Mouse (Mus musculus): Measurements from ENCODE around the gene Mypn. TPM values are rescaled to one million over a fixed set of nuclear protein-coding genes. Genes with fewer than 3 reads are reported as not detected.

Gene Mypn
- polyA plus RNA-seq, 1 experiment from 2014 or later: 0.05 TPM

DNA sequence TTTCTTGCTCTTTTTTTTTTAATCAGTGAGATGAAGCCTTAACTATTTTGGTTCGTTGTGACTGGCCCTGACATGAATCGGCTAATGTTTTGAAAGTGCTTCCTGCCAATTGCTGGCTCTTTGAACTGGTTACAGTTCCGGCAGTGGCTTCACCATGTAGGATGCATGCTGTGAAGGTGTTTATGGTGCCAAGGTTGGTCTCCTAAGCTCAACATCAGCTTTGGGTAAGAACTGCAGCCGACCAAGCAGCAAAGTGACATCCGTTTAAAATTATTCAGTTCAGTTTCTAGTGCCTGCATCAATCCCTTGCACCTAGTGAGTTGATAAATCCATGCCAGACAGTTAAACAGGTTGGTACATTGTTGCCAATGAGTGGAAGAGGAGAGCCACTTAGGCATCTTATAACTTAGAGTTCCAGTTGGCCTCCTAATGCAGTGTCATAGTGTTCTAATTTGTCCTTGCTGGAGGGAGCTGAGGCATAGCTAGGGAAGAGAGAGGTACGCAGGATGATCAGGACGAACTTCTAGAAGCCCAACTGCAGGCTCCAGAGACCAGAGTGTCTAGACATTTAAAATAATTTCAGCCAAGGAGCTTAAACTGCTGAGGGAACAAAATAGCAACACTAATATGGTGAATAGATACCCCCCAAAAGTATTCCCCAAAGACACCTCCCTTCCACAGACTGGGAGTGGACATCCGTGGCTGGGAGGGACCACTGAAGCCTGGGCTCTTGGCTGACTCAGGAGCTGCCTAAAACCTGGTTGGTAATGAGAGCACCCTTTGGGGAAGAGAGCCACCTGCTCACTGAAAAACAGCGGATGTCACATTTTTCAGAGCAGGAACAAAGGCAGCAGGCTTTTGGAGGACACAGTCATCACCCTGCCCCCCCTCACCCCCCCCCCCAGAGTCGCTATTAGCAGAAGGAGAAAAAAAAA lies 110.9 kb downstream of the Mypn start:
- no peak overlapping the region for H3K4me2 ChIP-seq (replicated peaks)
- no peak for ATAC-seq
- no peak overlapping the region for H3K4me3 ChIP-seq (replicated peaks)
- H3K4me1 ChIP-seq (replicated peaks): peaks cover 18% of the 10 kb centered on the region
- no peak overlapping the region for H3K27ac ChIP-seq
- no peak overlapping the region for H3K9ac ChIP-seq (replicated peaks)
- 77% methylated on average over 10 of the region's 10 CpGs for WGBS
- peaks cover 4% of the 10 kb centered on the region; the same call in 1 of the 2 replicates for H3K27me3 ChIP-seq
- no peaks in the 10 kb centered on the region for H3K36me3 ChIP-seq
- no peaks in the 10 kb centered on the region for H3K9me3 ChIP-seq

DNA sequence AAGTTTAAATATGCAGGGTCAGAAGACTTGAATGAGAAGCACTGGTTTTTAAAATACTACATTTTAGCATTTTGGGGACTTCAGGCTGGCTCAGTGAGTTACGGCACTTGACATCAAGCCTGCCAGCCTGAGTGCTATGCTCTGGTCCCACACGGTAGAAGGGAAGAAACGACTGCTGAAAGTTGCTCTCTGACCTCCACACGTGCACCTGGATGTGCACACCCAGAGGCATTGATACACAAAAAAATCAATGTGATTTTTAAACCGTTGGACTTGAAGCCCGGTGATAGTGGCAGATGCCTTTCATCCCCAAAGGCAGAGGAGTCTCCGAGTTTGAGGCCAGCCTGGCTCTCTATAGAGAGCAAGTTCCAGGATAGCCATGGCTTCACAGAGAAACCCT lies 111.8 kb downstream of the Mypn start:
- Histone ChIP-seq H3K9ac (replicated peaks) (no peak overlapping the region), H3K4me1 (replicated peaks) (peaks cover 18% of the 10 kb centered on the region), H3K27ac (no peak overlapping the region), H3K27me3 (no peaks in the 10 kb centered on the region), H3K36me3 (no peaks in the 10 kb centered on the region), H3K4me2 (replicated peaks) (no peak overlapping the region), H3K4me3 (replicated peaks) (no peak overlapping the region), H3K9me3 (no peaks in the 10 kb centered on the region)
- ATAC-seq: no peak
- 75% methylated on average over 7 of the region's 7 CpGs for WGBS

DNA sequence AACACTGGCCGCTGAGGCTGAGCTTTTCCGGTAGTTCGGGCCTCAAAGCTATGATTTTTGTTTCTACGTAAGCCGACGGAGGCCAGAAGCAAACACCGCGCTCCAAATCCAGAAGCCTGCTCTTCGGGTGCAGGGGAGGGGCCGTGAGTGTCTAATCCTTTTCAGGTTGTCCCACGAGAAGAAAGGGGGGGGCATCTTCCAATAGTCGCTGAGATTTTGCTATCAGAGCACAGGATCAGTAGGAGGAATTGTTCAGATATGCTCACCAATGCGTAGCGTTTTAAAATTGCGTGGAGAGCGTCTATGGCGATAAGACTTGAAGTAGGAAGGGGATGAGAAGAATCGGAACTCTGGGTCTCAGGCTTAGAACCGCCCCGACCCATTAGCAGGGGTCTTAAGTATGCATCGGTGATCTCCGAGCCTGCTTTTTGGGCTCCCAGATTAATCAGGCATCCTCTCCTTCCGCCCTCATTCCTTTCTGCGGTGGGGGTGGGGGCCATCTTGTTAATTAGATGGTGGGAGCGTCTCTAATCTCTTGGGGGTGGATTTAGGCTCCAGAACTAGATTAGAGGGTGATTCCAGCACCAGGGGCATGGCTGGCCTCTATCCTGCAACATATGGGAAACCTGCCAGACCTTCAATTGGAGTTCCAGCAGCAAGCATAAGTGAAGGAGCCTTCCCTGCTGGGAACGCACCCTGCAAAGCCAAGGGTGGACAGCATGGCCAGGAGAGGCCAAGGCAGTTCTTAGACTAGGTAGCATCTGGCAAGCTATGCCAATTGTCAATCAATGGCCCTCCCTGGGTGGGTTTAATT lies 113.8 kb downstream of the Mypn start:
- H3K36me3 ChIP-seq: no peaks in the 10 kb centered on the region

GRCm38 (mm10) chr10:63089103-63089757 lies 114.5 kb downstream of the Mypn start:
- peak; percentile 58; the same call in 1 of the 2 replicates for ATAC-seq
- H3K9ac ChIP-seq (replicated peaks): no peak overlapping the region
- peak overlapping the region; percentile 39; the same call in 1 of the 2 replicates for H3K27ac ChIP-seq

More for the DNA sequence above, 113.8 kb downstream of the Mypn start:
- Histone ChIP-seq H3K9me3 (no peaks in the 10 kb centered on the region), H3K4me2 (replicated peaks) (peak overlapping the region; percentile 60), H3K4me3 (replicated peaks) (peak overlapping the region; percentile 29), H3K27me3 (no peaks in the 10 kb centered on the region), H3K27ac (peak overlapping the region; percentile 1; the same call in 1 of the 2 replicates), H3K9ac (replicated peaks) (peak overlapping the region; percentile 56), H3K4me1 (replicated peaks) (peaks cover 18% of the 10 kb centered on the region)
- 3% methylated on average over 26 of the region's 26 CpGs for WGBS
- peak; percentile 55 for ATAC-seq

GRCm38 (mm10) chr10:63086304-63086703 lies 117.4 kb downstream of the Mypn start:
- no peaks in the 10 kb centered on the region for H3K36me3 ChIP-seq
- no peaks in the 10 kb centered on the region for H3K9me3 ChIP-seq
- no peak for ATAC-seq

More at GRCm38 (mm10) chr10:63089103-63089757, 114.5 kb downstream of the Mypn start:
- H3K36me3 ChIP-seq: no peaks in the 10 kb centered on the region
- peaks cover 18% of the 10 kb centered on the region for H3K4me1 ChIP-seq (replicated peaks)
- H3K4me3 ChIP-seq (replicated peaks): peak overlapping the region; percentile 29
- WGBS: 18% methylated on average over 8 of the region's 8 CpGs
- no peaks in the 10 kb centered on the region for H3K9me3 ChIP-seq
- H3K27me3 ChIP-seq: no peaks in the 10 kb centered on the region
- H3K4me2 ChIP-seq (replicated peaks): peak overlapping the region; percentile 60

DNA sequence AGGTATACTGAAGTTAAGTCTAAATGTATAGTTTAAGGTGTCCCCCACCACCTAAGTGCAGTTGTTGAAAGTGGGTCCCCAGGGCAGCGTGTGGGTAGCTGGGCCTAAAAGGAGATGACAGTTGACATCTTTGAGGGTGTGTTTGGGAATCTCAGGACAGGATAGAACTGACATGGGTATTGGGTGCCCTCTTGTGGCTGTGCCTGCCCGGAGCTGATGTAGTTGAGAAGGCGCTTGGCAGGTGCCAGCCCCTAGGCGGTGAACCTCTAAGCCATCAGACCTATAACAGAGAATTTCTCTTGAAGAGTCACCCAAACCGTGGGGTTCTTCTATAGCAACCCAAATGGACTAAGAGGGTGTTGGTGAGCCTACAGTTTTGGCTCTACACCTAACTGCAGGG lies 137.8 kb downstream of the Mypn start:
- H3K36me3 ChIP-seq: no peaks in the 10 kb centered on the region
- WGBS: 3% methylated on average over 5 of the region's 5 CpGs
- no peaks in the 10 kb centered on the region for H3K4me1 ChIP-seq (replicated peaks)
- no peak overlapping the region for H3K9ac ChIP-seq (replicated peaks)
- H3K27me3 ChIP-seq: no peaks in the 10 kb centered on the region
- ATAC-seq: peak; percentile 90
- no peak overlapping the region for H3K27ac ChIP-seq
- H3K4me2 ChIP-seq (replicated peaks): no peak overlapping the region
- H3K9me3 ChIP-seq: no peaks in the 10 kb centered on the region
- no peak overlapping the region for H3K4me3 ChIP-seq (replicated peaks)

More at GRCm38 (mm10) chr10:63086304-63086703, 117.4 kb downstream of the Mypn start:
- H3K4me3 ChIP-seq (replicated peaks): no peak overlapping the region
- H3K27me3 ChIP-seq: no peaks in the 10 kb centered on the region
- no peak overlapping the region for H3K27ac ChIP-seq
- H3K4me1 ChIP-seq (replicated peaks): peaks cover 18% of the 10 kb centered on the region
- no peak overlapping the region for H3K4me2 ChIP-seq (replicated peaks)
- WGBS: 85% methylated on average over 10 of the region's 10 CpGs
- no peak overlapping the region for H3K9ac ChIP-seq (replicated peaks)

Other genes starting within 250 kb of the Mypn start
- gene Rufy2, start 223.7 kb downstream of the Mypn start, polyA plus RNA-seq (2015; fragmentation: Nextera tagmentation; extraction: Ambion mirVana): 51.7 and 55.5 TPM in 2 replicates
- 242 and 243 TPM in 2 replicates for gene Hnrnph3, start 179.7 kb downstream of the Mypn start, polyA plus RNA-seq (2015; fragmentation: Nextera tagmentation; extraction: Ambion mirVana)
- gene Pbld2, start 179.6 kb downstream of the Mypn start, polyA plus RNA-seq (2015; fragmentation: Nextera tagmentation; extraction: Ambion mirVana): 1.3 TPM in 2 replicates
- gene Pbld1, start 143.8 kb downstream of the Mypn start, polyA plus RNA-seq (2015; fragmentation: Nextera tagmentation; extraction: Ambion mirVana): 1.0 and 1.3 TPM in 2 replicates
- 1.1 and 1.3 TPM in 2 replicates for gene Atoh7, start 104.3 kb downstream of the Mypn start, polyA plus RNA-seq (2015; fragmentation: Nextera tagmentation; extraction: Ambion mirVana)
- gene Herc4, start 39.9 kb upstream of the Mypn start, polyA plus RNA-seq (2015; fragmentation: Nextera tagmentation; extraction: Ambion mirVana): 36.1 and 38.3 TPM in 2 replicates
- gene Sirt1, start 177.8 kb upstream of the Mypn start, polyA plus RNA-seq (2015; fragmentation: Nextera tagmentation; extraction: Ambion mirVana): 5.5 and 5.8 TPM in 2 replicates
- 15.9 and 21.7 TPM in 2 replicates for gene Dnajc12, start 178.5 kb upstream of the Mypn start, polyA plus RNA-seq (2015; fragmentation: Nextera tagmentation; extraction: Ambion mirVana)
- 0.57 TPM in 1 of 2 replicates, not detected in the other for gene Gm7075, start 217.8 kb upstream of the Mypn start, polyA plus RNA-seq (2015; fragmentation: Nextera tagmentation; extraction: Ambion mirVana)
- gene Ctnna3, start 226.1 kb upstream of the Mypn start, polyA plus RNA-seq (2015; fragmentation: Nextera tagmentation; extraction: Ambion mirVana): 0.23 and 0.39 TPM in 2 replicates

All from midbrain, embryonic 13.5 days (tissue).